Mouse (Mus musculus): Measurements from ENCODE around the gene Slc22a14.

DNA sequence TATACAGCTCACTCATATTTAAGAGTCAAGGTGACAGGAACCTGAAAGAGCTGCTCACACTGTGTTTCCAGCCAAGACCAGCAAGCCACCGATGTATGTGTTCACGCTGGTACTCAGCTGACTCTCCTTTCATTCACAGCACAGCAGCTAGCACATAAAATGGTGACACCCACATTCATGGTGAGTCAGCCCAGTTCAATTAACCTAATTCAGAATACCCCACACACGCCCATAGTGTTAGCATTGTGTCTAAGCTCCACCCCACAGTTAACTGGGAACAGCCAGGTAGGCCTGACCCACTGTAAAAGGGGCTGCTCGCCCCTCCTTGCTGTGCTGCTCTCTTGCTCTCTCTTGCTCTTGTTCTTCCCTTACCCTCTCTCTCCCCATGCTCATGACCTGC is 93.9 kb downstream of the Slc22a14 start:
- TF ChIP-seq CTCF (IDR thresholded peaks at IDR 0.05) (no peak), EP300 (IDR thresholded peaks at IDR 0.05) (no peak)
